Mouse (Mus musculus): ENCODE results near the gene Col5a1. TPM values are rescaled to one million over a fixed set of nuclear protein-coding genes. Genes with fewer than 3 reads are reported as not detected.

The Col5a1 gene
- polyA plus RNA-seq, 1 experiment from 2014 or later, result 27.9 TPM

GRCm38 (mm10) chr2:27934269-27934668, 48.0 kb downstream of the Col5a1 start:
- 58% methylated on average over 11 of the region's 11 CpGs for WGBS

GRCm38 (mm10) chr2:27934831-27935230, 48.6 kb downstream of the Col5a1 start:
- ATAC-seq (replicated peaks; ENCODE audit: low FRiP score) (no peak), DNase-seq (ENCODE audit: low spot score) (no peak)
- no peaks in the 10 kb centered on the region for H3K9me3 ChIP-seq (ENCODE audit: control insufficient read depth, low read length)
- WGBS, result 70% methylated on average over 9 of the region's 9 CpGs
- no peak overlapping the region for H3K4me2 ChIP-seq
- no peaks in the 10 kb centered on the region for H3K27me3 ChIP-seq (replicated peaks; ENCODE audit: control insufficient read depth, insufficient read depth, low read length)
- H3K36me3 ChIP-seq (ENCODE audit: control insufficient read depth, insufficient read depth, low read length), result no peaks in the 10 kb centered on the region; the same call in 1 of the 2 replicates
- H3K27ac ChIP-seq (ENCODE audit: low read depth, low read length), result peak overlapping the region; percentile 58; the same call in 1 of the 2 replicates
- H3K4me1 ChIP-seq (replicated peaks; ENCODE audit: control insufficient read depth, insufficient read depth, low read length), result 0 out of 2 replicates have a peak, but pooled peaks cover 6% of the 10 kb centered on the region
- no peak overlapping the region for H3K9ac ChIP-seq (ENCODE audit: low read depth, low read length)
- no peak overlapping the region for H3K4me3 ChIP-seq (ENCODE audit: low read depth, low read length)

More at GRCm38 (mm10) chr2:27934269-27934668, 48.0 kb downstream of the Col5a1 start:
- Histone ChIP-seq H3K9ac (ENCODE audit: low read depth, low read length) (no peak overlapping the region), H3K4me3 (ENCODE audit: low read depth, low read length) (no peak overlapping the region), H3K27ac (ENCODE audit: low read depth, low read length) (peak overlapping the region; percentile 58; the same call in 1 of the 2 replicates), H3K9me3 (ENCODE audit: control insufficient read depth, low read length) (no peaks in the 10 kb centered on the region), H3K27me3 (replicated peaks; ENCODE audit: control insufficient read depth, insufficient read depth, low read length) (no peaks in the 10 kb centered on the region), H3K36me3 (ENCODE audit: control insufficient read depth, insufficient read depth, low read length) (no peaks in the 10 kb centered on the region; the same call in 1 of the 2 replicates), H3K4me2 (no peak overlapping the region), H3K4me1 (replicated peaks; ENCODE audit: control insufficient read depth, insufficient read depth, low read length) (0 out of 2 replicates have a peak, but pooled peaks cover 6% of the 10 kb centered on the region)
- DNase-seq (ENCODE audit: low spot score) (no peak), ATAC-seq (replicated peaks; ENCODE audit: low FRiP score) (no peak)

GRCm38 (mm10) chr2:27935441-27935840, 49.2 kb downstream of the Col5a1 start:
- no peak overlapping the region for H3K4me2 ChIP-seq
- H3K27ac ChIP-seq (ENCODE audit: low read depth, low read length), result no peak overlapping the region
- DNase-seq (ENCODE audit: low spot score) (no peak), ATAC-seq (replicated peaks; ENCODE audit: low FRiP score) (no peak)
- H3K9ac ChIP-seq (ENCODE audit: low read depth, low read length), result no peak overlapping the region
- no peaks in the 10 kb centered on the region for H3K27me3 ChIP-seq (replicated peaks; ENCODE audit: control insufficient read depth, insufficient read depth, low read length)
- H3K9me3 ChIP-seq (ENCODE audit: control insufficient read depth, low read length), result no peaks in the 10 kb centered on the region
- 0 out of 2 replicates have a peak, but pooled peaks cover 6% of the 10 kb centered on the region for H3K4me1 ChIP-seq (replicated peaks; ENCODE audit: control insufficient read depth, insufficient read depth, low read length)
- no peak overlapping the region for H3K4me3 ChIP-seq (ENCODE audit: low read depth, low read length)
- WGBS, result 82% methylated on average over 2 of the region's 2 CpGs
- H3K36me3 ChIP-seq (ENCODE audit: control insufficient read depth, insufficient read depth, low read length), result no peaks in the 10 kb centered on the region; the same call in 1 of the 2 replicates

- no peak overlapping the region for H3K4me2 ChIP-seq
- H3K27ac ChIP-seq (ENCODE audit: low read depth, low read length), result no peak overlapping the region
- H3K9me3 ChIP-seq (ENCODE audit: control insufficient read depth, low read length), result no peaks in the 10 kb centered on the region
- ATAC-seq (replicated peaks; ENCODE audit: low FRiP score) (no peak), DNase-seq (ENCODE audit: low spot score) (no peak)
- H3K4me3 ChIP-seq (ENCODE audit: low read depth, low read length), result no peak overlapping the region
- H3K9ac ChIP-seq (ENCODE audit: low read depth, low read length), result no peak overlapping the region
- no peaks in the 10 kb centered on the region for H3K27me3 ChIP-seq (replicated peaks; ENCODE audit: control insufficient read depth, insufficient read depth, low read length)
- H3K36me3 ChIP-seq (ENCODE audit: control insufficient read depth, insufficient read depth, low read length), result no peaks in the 10 kb centered on the region; the same call in 1 of the 2 replicates
- WGBS, result 85% methylated on average over 9 of the region's 9 CpGs
- H3K4me1 ChIP-seq (replicated peaks; ENCODE audit: control insufficient read depth, insufficient read depth, low read length), result 0 out of 2 replicates have a peak, but pooled peaks cover 6% of the 10 kb centered on the region
These were observed 50.5 kb downstream of the Col5a1 start for GRCm38 (mm10) chr2:27936607-27937191.

GRCm38 (mm10) chr2:27939433-27939832, 53.2 kb downstream of the Col5a1 start:
- no peaks in the 10 kb centered on the region; the same call in 1 of the 2 replicates for H3K36me3 ChIP-seq (ENCODE audit: control insufficient read depth, insufficient read depth, low read length)
- H3K4me3 ChIP-seq (ENCODE audit: low read depth, low read length), result no peak overlapping the region
- H3K27me3 ChIP-seq (replicated peaks; ENCODE audit: control insufficient read depth, insufficient read depth, low read length), result no peaks in the 10 kb centered on the region
- H3K27ac ChIP-seq (ENCODE audit: low read depth, low read length), result no peak overlapping the region
- H3K4me2 ChIP-seq, result no peak overlapping the region
- H3K9me3 ChIP-seq (ENCODE audit: control insufficient read depth, low read length), result no peaks in the 10 kb centered on the region
- 75% methylated on average over 4 of the region's 4 CpGs for WGBS
- ATAC-seq (replicated peaks; ENCODE audit: low FRiP score) (no peak), DNase-seq (ENCODE audit: low spot score) (no peak)
- H3K9ac ChIP-seq (ENCODE audit: low read depth, low read length), result no peak overlapping the region
- H3K4me1 ChIP-seq (replicated peaks; ENCODE audit: control insufficient read depth, insufficient read depth, low read length), result 0 out of 2 replicates have a peak, but pooled peaks cover 2% of the 10 kb centered on the region

- Histone ChIP-seq H3K9me3 (ENCODE audit: control insufficient read depth, low read length) (no peaks in the 10 kb centered on the region), H3K4me3 (ENCODE audit: low read depth, low read length) (no peak overlapping the region), H3K36me3 (ENCODE audit: control insufficient read depth, insufficient read depth, low read length) (no peaks in the 10 kb centered on the region; the same call in 1 of the 2 replicates), H3K27ac (ENCODE audit: low read depth, low read length) (no peak overlapping the region), H3K27me3 (replicated peaks; ENCODE audit: control insufficient read depth, insufficient read depth, low read length) (no peaks in the 10 kb centered on the region), H3K4me2 (no peak overlapping the region), H3K4me1 (replicated peaks; ENCODE audit: control insufficient read depth, insufficient read depth, low read length) (no peaks in the 10 kb centered on the region), H3K9ac (ENCODE audit: low read depth, low read length) (no peak overlapping the region)
- ATAC-seq (replicated peaks; ENCODE audit: low FRiP score) (no peak), DNase-seq (ENCODE audit: low spot score) (no peak)
- 85% methylated on average over 12 of the region's 12 CpGs for WGBS
These were observed 53.9 kb downstream of the Col5a1 start for GRCm38 (mm10) chr2:27940144-27940543.

- 79% methylated on average over 4 of the region's 4 CpGs for WGBS
- Histone ChIP-seq H3K4me3 (ENCODE audit: low read depth, low read length) (no peak overlapping the region), H3K27ac (ENCODE audit: low read depth, low read length) (no peak overlapping the region), H3K4me1 (replicated peaks; ENCODE audit: control insufficient read depth, insufficient read depth, low read length) (no peaks in the 10 kb centered on the region; the same call in 1 of the 2 replicates), H3K4me2 (no peak overlapping the region), H3K9ac (ENCODE audit: low read depth, low read length) (no peak overlapping the region), H3K9me3 (ENCODE audit: control insufficient read depth, low read length) (no peaks in the 10 kb centered on the region), H3K36me3 (ENCODE audit: control insufficient read depth, insufficient read depth, low read length) (no peaks in the 10 kb centered on the region), H3K27me3 (replicated peaks; ENCODE audit: control insufficient read depth, insufficient read depth, low read length) (no peaks in the 10 kb centered on the region)
- no peak for DNase-seq (ENCODE audit: low spot score)
- no peak for ATAC-seq (replicated peaks; ENCODE audit: low FRiP score)
These were observed 61.0 kb downstream of the Col5a1 start for GRCm38 (mm10) chr2:27947252-27947651.

GRCm38 (mm10) chr2:27947917-27948316, 61.7 kb downstream of the Col5a1 start:
- H3K9me3 ChIP-seq (ENCODE audit: control insufficient read depth, low read length), result no peaks in the 10 kb centered on the region
- H3K4me3 ChIP-seq (ENCODE audit: low read depth, low read length), result no peak overlapping the region
- no peak overlapping the region for H3K4me2 ChIP-seq
- DNase-seq (ENCODE audit: low spot score) (no peak), ATAC-seq (replicated peaks; ENCODE audit: low FRiP score) (no peak)
- H3K9ac ChIP-seq (ENCODE audit: low read depth, low read length), result no peak overlapping the region
- WGBS, result 74% methylated on average over 5 of the region's 5 CpGs
- no peaks in the 10 kb centered on the region; the same call in 1 of the 2 replicates for H3K4me1 ChIP-seq (replicated peaks; ENCODE audit: control insufficient read depth, insufficient read depth, low read length)
- H3K36me3 ChIP-seq (ENCODE audit: control insufficient read depth, insufficient read depth, low read length), result no peaks in the 10 kb centered on the region
- H3K27ac ChIP-seq (ENCODE audit: low read depth, low read length), result no peak overlapping the region
- H3K27me3 ChIP-seq (replicated peaks; ENCODE audit: control insufficient read depth, insufficient read depth, low read length), result no peaks in the 10 kb centered on the region

GRCm38 (mm10) chr2:27953866-27954265, 67.6 kb downstream of the Col5a1 start:
- no peak overlapping the region for H3K9ac ChIP-seq (ENCODE audit: low read depth, low read length)
- H3K9me3 ChIP-seq (ENCODE audit: control insufficient read depth, low read length), result no peaks in the 10 kb centered on the region
- H3K4me1 ChIP-seq (replicated peaks; ENCODE audit: control insufficient read depth, insufficient read depth, low read length), result no peaks in the 10 kb centered on the region; the same call in 1 of the 2 replicates
- H3K27me3 ChIP-seq (replicated peaks; ENCODE audit: control insufficient read depth, insufficient read depth, low read length), result no peaks in the 10 kb centered on the region
- DNase-seq (ENCODE audit: low spot score), result no peak
- no peak overlapping the region for H3K4me2 ChIP-seq
- no peak overlapping the region for H3K4me3 ChIP-seq (ENCODE audit: low read depth, low read length)
- peaks cover 3% of the 10 kb centered on the region; the same call in 1 of the 2 replicates for H3K36me3 ChIP-seq (ENCODE audit: control insufficient read depth, insufficient read depth, low read length)
- H3K27ac ChIP-seq (ENCODE audit: low read depth, low read length), result peak overlapping the region; percentile 38; the same call in 1 of the 2 replicates
- WGBS, result 71% methylated on average over 3 of the region's 3 CpGs
- no peak for ATAC-seq (replicated peaks; ENCODE audit: low FRiP score)

All from liver, embryonic 11.5 days (tissue).